Mouse (Mus musculus) hindbrain, embryonic 14.5 days (tissue): ENCODE measurements around the gene Kctd17. TPM values are rescaled to one million over a fixed set of nuclear protein-coding genes. Genes with fewer than 3 reads are reported as not detected.

Source experiments
- ATAC-seq: fragments of 200-750 bp; cut with Nextera tagmentation; 2 replicates; pipeline ENCODE4 v1.8.0; 2017; ENCODE audit warnings: moderate number of reproducible peaks, mild to moderate bottlenecking, moderate TSS enrichment, moderate library complexity; ENCODE audit not compliant: low FRiP score
- DNase-seq: peaks from one replicate; pipeline ENCODE4 v3.0.0-alpha.2; 2015; ENCODE audit warnings: low spot score
- H3K27ac ChIP-seq: fragments of 300-500 bp; sonication (generic); 2 replicates; pipeline ENCODE4 v1.5.1; 2014; ENCODE audit warnings: mild to moderate bottlenecking, moderate library complexity
- H3K27me3 ChIP-seq: fragments of 300-500 bp; sonication (generic); 2 replicates; pipeline ENCODE4 v1.6.1; 2014; ENCODE audit warnings: mild to moderate bottlenecking, low read length, mixed read lengths; ENCODE audit not compliant: control insufficient read depth, insufficient read depth
- H3K36me3 ChIP-seq: fragments of 300-500 bp; sonication (generic); replicated peaks from 2 replicates; pipeline ENCODE4 v1.6.1; 2014; ENCODE audit not compliant: control insufficient read depth, insufficient read depth
- H3K4me1 ChIP-seq: fragments of 300-500 bp; sonication (generic); replicated peaks from 2 replicates; pipeline ENCODE4 v1.6.1; 2014; ENCODE audit warnings: antibody characterized with exemption, low read length, mixed read lengths; ENCODE audit not compliant: control insufficient read depth, insufficient read depth
- H3K4me2 ChIP-seq: fragments of 300-500 bp; sonication (generic); replicated peaks from 2 replicates; pipeline ENCODE4 v1.6.1; 2014; ENCODE audit warnings: mild to moderate bottlenecking, moderate library complexity
- H3K4me3 ChIP-seq: fragments of 300-500 bp; sonication (generic); replicated peaks from 2 replicates; pipeline ENCODE4 v1.5.1; 2014; ENCODE audit warnings: mild to moderate bottlenecking, low read length
- H3K9ac ChIP-seq: fragments of 300-500 bp; sonication (generic); 2 replicates; pipeline ENCODE4 v1.6.1; 2014
- H3K9me3 ChIP-seq: fragments of 300-500 bp; sonication (generic); 2 replicates; pipeline ENCODE4 v1.6.1; 2016; ENCODE audit warnings: low read length; ENCODE audit not compliant: control insufficient read depth
- WGBS: fragments of 180-500 bp; shearing (Covaris S2); extraction: QIAGEN DNeasy Blood & Tissue Kit; methylation state at CpG from one replicate; pipeline ENCODE4 v1.1.7; 2014; 5-methylcytosine and 5-hydroxymethylcytosine counted together
- polyA plus RNA-seq: library from polyadenylated mRNA; unstranded; fragments of >200 nt; fragmentation: Nextera tagmentation; extraction: Ambion mirVana; gene quantifications from 2 replicates; pipeline ENCODE4 v1.2.1, GENCODE M21; 2014

Kctd17 gene
- polyA plus RNA-seq, 1 experiment from 2014 or later, result 141 TPM

DNA sequence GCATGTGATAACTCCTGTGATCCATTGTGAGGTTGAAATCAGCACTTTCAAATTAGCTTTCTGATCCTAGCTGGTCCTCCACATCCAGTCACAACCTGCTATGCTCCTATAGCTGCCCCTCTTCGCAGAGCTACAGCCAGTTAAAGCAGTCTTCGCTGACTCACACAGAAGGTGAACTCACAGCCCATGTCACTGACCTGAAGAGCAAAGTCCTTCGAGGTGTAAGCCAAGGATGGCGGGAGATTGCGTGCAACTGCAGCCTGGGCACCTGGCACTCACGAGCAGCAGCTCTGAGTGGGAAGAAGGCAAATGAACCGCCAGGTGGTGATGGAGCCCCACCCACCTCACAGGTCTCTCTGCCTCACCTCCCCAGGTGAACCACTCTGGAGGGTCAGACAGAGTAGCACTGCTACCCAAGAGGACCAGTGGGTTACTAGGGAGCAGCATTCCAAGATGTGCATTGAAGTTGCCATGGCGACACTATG lies 32.8 kb upstream of the Kctd17 start, which contains the start of gene Tex33:
TSS of gene Tex33 (minus strand) at position 435 of the 485 bp plus-strand sequence.
- no peak within 1 kb of the TSS for H3K27ac ChIP-seq
- no peaks in the 10 kb centered on the region for H3K9me3 ChIP-seq
- no peak within 1 kb of the TSS for H3K4me3 ChIP-seq
- H3K4me2 ChIP-seq, result no peak within 1 kb of the TSS
- no peaks in the 10 kb centered on the region for H3K27me3 ChIP-seq
- no peaks in the 10 kb centered on the region for H3K4me1 ChIP-seq
- WGBS, result 83% methylated on average over 8 of the region's 8 CpGs
- H3K36me3 ChIP-seq, result no peaks in the 10 kb centered on the region
- DNase-seq (no peak), ATAC-seq (no peak)
- H3K9ac ChIP-seq, result no peak within 1 kb of the TSS

DNA sequence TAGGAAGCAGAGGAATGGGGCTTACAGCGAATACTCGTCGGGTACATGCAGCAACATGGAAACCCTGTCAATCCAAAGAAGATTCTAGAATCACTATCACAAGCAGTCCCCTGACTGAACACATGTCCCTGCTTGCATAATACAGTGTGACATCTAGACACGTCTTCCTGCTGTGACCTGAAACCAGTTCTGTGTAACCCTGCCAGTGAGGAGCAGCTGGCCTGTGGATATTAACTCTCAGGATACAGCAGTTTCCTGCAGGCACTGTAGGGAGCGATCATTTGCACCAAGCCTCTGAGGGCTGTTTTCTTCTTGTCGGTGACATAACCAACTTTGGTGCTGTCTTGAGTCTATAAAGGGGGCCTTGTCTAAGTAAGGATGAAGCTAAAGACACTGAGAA lies 27.0 kb upstream of the Kctd17 start:
- no peak for DNase-seq

GRCm38 (mm10) chr15:78401921-78402320 lies 26.4 kb upstream of the Kctd17 start:
- Histone ChIP-seq H3K9me3 (no peaks in the 10 kb centered on the region), H3K4me3 (no peak overlapping the region), H3K4me2 (no peak overlapping the region), H3K4me1 (peaks cover 20% of the 10 kb centered on the region), H3K27me3 (no peaks in the 10 kb centered on the region), H3K27ac (no peak overlapping the region), H3K36me3 (no peaks in the 10 kb centered on the region), H3K9ac (no peak overlapping the region)
- DNase-seq, result no peak
- 52% methylated on average over 4 of the region's 4 CpGs for WGBS
- ATAC-seq, result no peak

More for the DNA sequence above, 27.0 kb upstream of the Kctd17 start:
- ATAC-seq, result no peak
- Histone ChIP-seq H3K4me1 (peaks cover 19% of the 10 kb centered on the region; the same call in 1 of the 2 replicates), H3K4me3 (no peak overlapping the region), H3K4me2 (no peak overlapping the region), H3K27ac (no peak overlapping the region), H3K9me3 (no peaks in the 10 kb centered on the region), H3K27me3 (no peaks in the 10 kb centered on the region), H3K36me3 (no peaks in the 10 kb centered on the region), H3K9ac (no peak overlapping the region)
- WGBS, result 72% methylated on average over 6 of the region's 6 CpGs

DNA sequence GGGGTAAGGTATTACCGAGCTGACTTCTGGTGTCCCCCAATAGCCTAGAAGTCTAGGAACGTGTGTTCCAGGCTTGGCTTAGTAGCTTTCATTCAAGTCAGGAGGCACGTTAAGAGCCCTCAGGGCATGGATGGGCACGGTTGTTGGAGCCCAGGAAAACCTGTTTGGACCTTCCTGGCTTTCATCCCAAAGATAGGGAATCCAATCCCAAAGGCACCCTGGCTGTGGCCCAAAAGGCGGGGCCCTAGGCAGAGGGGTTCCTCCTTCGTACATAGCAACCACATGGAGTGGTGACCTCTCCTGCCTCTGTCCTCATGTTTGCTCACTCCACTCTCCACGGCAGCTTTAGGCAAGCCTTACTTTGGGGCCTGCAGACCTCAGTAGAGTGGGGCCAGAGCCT lies 25.9 kb upstream of the Kctd17 start:
- H3K4me2 ChIP-seq, result no peak overlapping the region
- no peak overlapping the region for H3K4me3 ChIP-seq
- H3K36me3 ChIP-seq, result no peaks in the 10 kb centered on the region
- H3K9ac ChIP-seq, result no peak overlapping the region
- ATAC-seq (no peak), DNase-seq (no peak)
- H3K27me3 ChIP-seq, result no peaks in the 10 kb centered on the region
- peaks cover 25% of the 10 kb centered on the region for H3K4me1 ChIP-seq
- no peaks in the 10 kb centered on the region for H3K9me3 ChIP-seq
- H3K27ac ChIP-seq, result no peak overlapping the region
- 82% methylated on average over 7 of the region's 7 CpGs for WGBS

GRCm38 (mm10) chr15:78403301-78403741 lies 25.0 kb upstream of the Kctd17 start:
- H3K9me3 ChIP-seq, result no peaks in the 10 kb centered on the region
- peaks cover 30% of the 10 kb centered on the region for H3K4me1 ChIP-seq
- WGBS, result 44% methylated on average over 3 of the region's 3 CpGs
- peak overlapping the region; percentile 8; the same call in 1 of the 2 replicates for H3K4me2 ChIP-seq
- H3K27ac ChIP-seq, result peak overlapping the region; percentile 17; the same call in 1 of the 2 replicates
- no peak overlapping the region for H3K4me3 ChIP-seq
- 0 out of 2 replicates have a peak overlapping the region, but pooled peaks have one; percentile 4 for H3K9ac ChIP-seq
- H3K27me3 ChIP-seq, result 0 out of 2 replicates have a peak, but pooled peaks cover 3% of the 10 kb centered on the region
- no peaks in the 10 kb centered on the region for H3K36me3 ChIP-seq
- no peak for DNase-seq
- no peak for ATAC-seq

DNA sequence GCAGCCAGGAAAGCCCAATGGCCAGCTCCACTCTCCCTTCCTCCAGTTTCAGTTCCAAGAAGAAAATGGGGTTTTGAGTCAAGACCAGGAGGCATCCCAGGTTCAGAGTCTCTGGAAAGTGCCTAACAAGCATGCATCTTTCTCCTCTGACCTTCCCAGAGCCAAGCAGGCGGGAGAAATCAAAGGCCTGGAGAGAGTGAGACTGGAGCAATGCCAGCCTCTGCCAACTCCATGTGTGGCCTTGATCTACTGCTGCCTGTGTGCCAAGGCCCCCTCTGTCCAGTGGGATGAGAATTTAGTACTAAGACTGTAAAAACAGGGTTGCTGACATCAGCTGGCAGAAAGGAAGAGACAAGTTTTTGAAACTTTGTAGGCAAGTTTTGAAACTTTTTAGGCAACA lies 24.5 kb upstream of the Kctd17 start:
- no peak overlapping the region for H3K4me3 ChIP-seq
- H3K9me3 ChIP-seq, result no peaks in the 10 kb centered on the region
- H3K4me1 ChIP-seq, result peaks cover 30% of the 10 kb centered on the region
- H3K27me3 ChIP-seq, result peaks cover 8% of the 10 kb centered on the region
- no peaks in the 10 kb centered on the region for H3K36me3 ChIP-seq
- no peak overlapping the region for H3K27ac ChIP-seq
- no peak for ATAC-seq
- WGBS, result 47% methylated on average over 1 of the region's 1 CpGs
- H3K9ac ChIP-seq, result 0 out of 2 replicates have a peak overlapping the region, but pooled peaks have one; percentile 4
- H3K4me2 ChIP-seq, result peak overlapping the region; percentile 8; the same call in 1 of the 2 replicates
- peak; percentile 42 for DNase-seq

DNA sequence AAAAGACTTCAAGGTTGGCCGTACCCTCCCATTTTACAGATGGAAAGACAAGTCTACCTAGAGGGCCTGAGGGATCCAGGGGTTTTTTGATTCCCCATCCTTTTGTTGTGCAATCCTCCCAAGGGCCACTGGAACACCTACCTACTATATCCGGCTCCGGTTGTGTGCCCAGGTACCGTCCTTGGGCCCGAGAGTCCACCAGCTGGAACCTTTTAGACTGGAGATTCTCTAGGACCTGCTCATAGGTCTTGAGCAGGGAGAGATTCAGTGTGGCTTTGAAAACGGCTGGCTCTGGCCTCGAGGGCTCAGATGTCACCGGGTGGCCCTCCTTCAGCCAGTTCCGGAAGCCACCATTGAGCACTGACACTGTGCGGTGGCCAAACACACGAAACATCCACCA lies 23.3 kb upstream of the Kctd17 start:
- H3K36me3 ChIP-seq, result no peaks in the 10 kb centered on the region
- ATAC-seq (no peak), DNase-seq (no peak)
- peak overlapping the region; percentile 91 for H3K4me2 ChIP-seq
- H3K9me3 ChIP-seq, result no peaks in the 10 kb centered on the region
- H3K9ac ChIP-seq, result peak overlapping the region; percentile 65
- peaks cover 20% of the 10 kb centered on the region for H3K27me3 ChIP-seq
- peaks cover 38% of the 10 kb centered on the region for H3K4me1 ChIP-seq
- WGBS, result 54% methylated on average over 11 of the region's 11 CpGs
- no peak overlapping the region for H3K27ac ChIP-seq
- peak overlapping the region; percentile 55 for H3K4me3 ChIP-seq

GRCm38 (mm10) chr15:78405517-78406211 lies 22.7 kb upstream of the Kctd17 start, which contains the start of gene Tst:
Tst (minus strand) TSS chr15:78405907.
- DNase-seq (peak; percentile 82), ATAC-seq (peak; percentile 68)
- Histone ChIP-seq H3K4me2 (peak within 1 kb of the TSS; percentile 91), H3K36me3 (no peaks in the 10 kb centered on the region), H3K27ac (peak within 1 kb of the TSS; percentile 83), H3K27me3 (peaks cover 26% of the 10 kb centered on the region), H3K4me1 (peaks cover 41% of the 10 kb centered on the region), H3K9ac (peak within 1 kb of the TSS; percentile 65), H3K9me3 (no peaks in the 10 kb centered on the region), H3K4me3 (peak within 1 kb of the TSS; percentile 55)
- WGBS, result 1% methylated on average over 34 of the region's 34 CpGs

DNA sequence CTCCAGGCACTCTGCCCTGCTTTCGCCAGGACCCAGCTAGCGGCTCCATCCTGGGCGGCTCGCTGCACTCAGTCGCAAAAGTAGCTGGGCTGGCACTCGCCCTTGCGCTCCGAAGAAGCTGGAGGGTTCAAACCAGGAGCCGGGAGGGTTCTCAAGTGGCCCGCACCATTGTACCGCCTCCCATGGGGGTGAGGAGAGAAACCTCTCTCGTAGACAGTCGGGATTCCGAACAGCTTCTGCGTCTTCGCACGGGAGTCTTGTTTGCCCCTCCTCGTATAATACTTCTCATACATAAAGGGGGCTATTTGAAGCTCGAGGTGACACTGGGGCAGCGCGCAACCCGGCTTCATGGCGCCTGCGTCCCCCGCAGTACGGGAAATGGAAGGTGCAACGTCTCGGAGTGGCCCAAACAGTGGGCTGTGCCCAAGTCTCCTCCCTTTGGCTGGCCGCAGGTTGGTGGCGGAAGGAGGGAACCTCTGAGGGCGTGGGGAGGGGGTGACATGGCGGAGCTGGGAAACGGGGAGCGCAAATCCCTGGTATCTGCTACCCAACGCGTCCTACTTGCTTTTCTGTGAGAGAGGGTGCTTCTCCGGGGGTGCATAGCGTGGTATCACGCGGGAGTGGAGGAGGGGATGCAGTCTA lies 21.9 kb upstream of the Kctd17 start, which contains the start of gene Mpst:
TSS of gene Mpst (plus strand) at position 124 of the 642 bp plus-strand sequence.
- ATAC-seq (peak; percentile 86), DNase-seq (peak; percentile 81)
- Histone ChIP-seq H3K27ac (peak within 1 kb of the TSS; percentile 83), H3K9me3 (no peaks in the 10 kb centered on the region), H3K36me3 (no peaks in the 10 kb centered on the region), H3K4me2 (peak within 1 kb of the TSS; percentile 91), H3K27me3 (peaks cover 33% of the 10 kb centered on the region), H3K9ac (peak within 1 kb of the TSS; percentile 65), H3K4me3 (peak within 1 kb of the TSS; percentile 55), H3K4me1 (peaks cover 37% of the 10 kb centered on the region)
- WGBS, result under 1% methylated on average over 40 of the region's 40 CpGs
